Mouse (Mus musculus): Measurements from ENCODE around the gene Nrde2.
"Not testable (repeated sequence)": the region's sequence is repeated elsewhere in the genome, so short reads cannot be mapped to it uniquely, and the experiment has no call there.

The Nrde2 gene

GRCm38 (mm10) chr12:100159261-100159975 lies at the start of gene Nrde2:
Nrde2 (minus strand) TSS chr12:100159653.
- DNase-seq (ENCODE audit: low spot score), result peak; percentile 73

- DNase-seq (ENCODE audit: low spot score), result no peak
Observed at GRCm38 (mm10) chr12:100206926-100207325, 47.5 kb upstream of the Nrde2 start.

GRCm38 (mm10) chr12:100206521-100206920 lies 47.1 kb upstream of the Nrde2 start:
- DNase-seq (ENCODE audit: low spot score), result no peak

GRCm38 (mm10) chr12:100205156-100205555 lies 45.7 kb upstream of the Nrde2 start:
- no peak for DNase-seq (ENCODE audit: low spot score)

- no peak for DNase-seq (ENCODE audit: low spot score)
Observed at GRCm38 (mm10) chr12:100203759-100204158, 44.3 kb upstream of the Nrde2 start.

GRCm38 (mm10) chr12:100201838-100202237 lies 42.4 kb upstream of the Nrde2 start:
- DNase-seq (ENCODE audit: low spot score), result peak; percentile 84

- no peak for DNase-seq (ENCODE audit: low spot score)
Observed at GRCm38 (mm10) chr12:100201363-100201711, 41.9 kb upstream of the Nrde2 start.

GRCm38 (mm10) chr12:100200645-100201362 lies 41.4 kb upstream of the Nrde2 start:
- DNase-seq (ENCODE audit: low spot score), result no peak

GRCm38 (mm10) chr12:100199891-100200644 lies 40.6 kb upstream of the Nrde2 start:
- peak; percentile 63 for DNase-seq (ENCODE audit: low spot score)

- DNase-seq (ENCODE audit: low spot score), result peak; percentile 98
Observed at GRCm38 (mm10) chr12:100198967-100199660, 39.7 kb upstream of the Nrde2 start, which contains the start of gene Calm1. Calm1 (plus strand) TSS chr12:100199435.

GRCm38 (mm10) chr12:100196786-100197185 lies 37.3 kb upstream of the Nrde2 start:
- DNase-seq (ENCODE audit: low spot score), result no peak

- no peak for DNase-seq (ENCODE audit: low spot score)
Observed at GRCm38 (mm10) chr12:100194181-100194580, 34.7 kb upstream of the Nrde2 start.

GRCm38 (mm10) chr12:100190802-100191201 lies 31.3 kb upstream of the Nrde2 start:
- no peak for DNase-seq (ENCODE audit: low spot score)

GRCm38 (mm10) chr12:100187756-100188430 lies 28.4 kb upstream of the Nrde2 start:
- peak; percentile 30 for DNase-seq (ENCODE audit: low spot score)

GRCm38 (mm10) chr12:100187013-100187755 lies 27.7 kb upstream of the Nrde2 start:
- peak; percentile 96 for DNase-seq (ENCODE audit: low spot score)

- DNase-seq (ENCODE audit: low spot score), result no peak
Observed at GRCm38 (mm10) chr12:100186376-100186775, 26.9 kb upstream of the Nrde2 start.

- DNase-seq (ENCODE audit: low spot score), result no peak
Observed at GRCm38 (mm10) chr12:100185897-100186296, 26.4 kb upstream of the Nrde2 start.

GRCm38 (mm10) chr12:100184976-100185375 lies 25.5 kb upstream of the Nrde2 start:
- not testable (repeated sequence) for DNase-seq (ENCODE audit: low spot score)

- no peak for DNase-seq (ENCODE audit: low spot score)
Observed at GRCm38 (mm10) chr12:100183970-100184369, 24.5 kb upstream of the Nrde2 start.

- DNase-seq (ENCODE audit: low spot score), result no peak
Observed at GRCm38 (mm10) chr12:100182676-100183075, 23.2 kb upstream of the Nrde2 start.

GRCm38 (mm10) chr12:100180802-100181201 lies 21.3 kb upstream of the Nrde2 start:
- no peak for DNase-seq (ENCODE audit: low spot score)

Measured in urinary bladder, postnatal 25 days (tissue).